Mouse (Mus musculus) monocyte, adult 59 days (primary cell): ENCODE results near the gene Ccm2. TPM values are rescaled to one million over a fixed set of nuclear protein-coding genes. Genes with fewer than 3 reads are reported as not detected.

Source experiments
- total RNA-seq, 2 experiments: library from RNA; stranded (reverse); gene quantifications; one replicate each; pipeline ENCODE4 v1.2.4; 2023

Ccm2 gene
- 100 to 1,000 TPM; 144 TPM for total RNA-seq

DNA sequence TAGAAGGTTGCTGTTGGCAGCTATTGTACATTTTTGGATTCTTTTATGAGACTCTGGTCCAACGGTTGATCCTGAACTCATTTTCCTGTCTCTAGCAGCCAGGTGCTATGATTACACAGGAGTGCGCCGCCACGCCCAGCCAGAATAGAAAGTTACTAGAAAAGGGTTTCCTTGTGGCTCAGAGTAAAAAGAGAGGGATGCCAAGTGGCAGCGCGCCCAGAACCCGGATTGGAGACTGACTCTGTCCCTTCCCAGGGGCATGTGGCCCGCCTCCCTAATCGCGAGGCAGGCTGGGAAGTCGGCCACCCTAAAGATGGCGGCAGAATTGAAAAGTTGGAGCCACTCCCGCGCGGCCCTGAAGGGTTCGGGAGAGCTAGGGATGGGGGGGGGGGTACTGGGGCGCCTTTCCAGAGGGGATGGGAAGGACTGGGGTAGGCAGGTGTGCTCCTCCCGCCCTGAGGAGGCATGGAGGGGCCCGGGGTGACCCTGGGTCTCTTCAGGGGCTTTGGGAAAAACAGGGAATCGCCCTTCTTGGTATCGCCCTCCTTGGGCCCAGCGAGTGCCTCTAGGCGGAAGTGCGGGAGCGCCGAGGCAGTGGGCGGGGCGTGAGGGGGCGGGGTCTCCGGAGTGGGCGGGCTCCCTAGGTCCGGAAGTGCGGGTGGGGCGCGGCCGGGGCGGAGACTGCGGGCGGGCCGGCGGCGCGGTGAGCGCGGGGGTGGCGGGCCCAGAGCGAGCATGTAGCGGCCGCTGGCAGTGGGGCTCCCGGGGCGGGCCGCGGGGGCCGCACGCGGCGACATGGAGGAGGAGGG, at the start of gene Ccm2:
Gene Ccm2 (plus strand): TSS at position 683 of the 809 bp plus-strand sequence.

DNA sequence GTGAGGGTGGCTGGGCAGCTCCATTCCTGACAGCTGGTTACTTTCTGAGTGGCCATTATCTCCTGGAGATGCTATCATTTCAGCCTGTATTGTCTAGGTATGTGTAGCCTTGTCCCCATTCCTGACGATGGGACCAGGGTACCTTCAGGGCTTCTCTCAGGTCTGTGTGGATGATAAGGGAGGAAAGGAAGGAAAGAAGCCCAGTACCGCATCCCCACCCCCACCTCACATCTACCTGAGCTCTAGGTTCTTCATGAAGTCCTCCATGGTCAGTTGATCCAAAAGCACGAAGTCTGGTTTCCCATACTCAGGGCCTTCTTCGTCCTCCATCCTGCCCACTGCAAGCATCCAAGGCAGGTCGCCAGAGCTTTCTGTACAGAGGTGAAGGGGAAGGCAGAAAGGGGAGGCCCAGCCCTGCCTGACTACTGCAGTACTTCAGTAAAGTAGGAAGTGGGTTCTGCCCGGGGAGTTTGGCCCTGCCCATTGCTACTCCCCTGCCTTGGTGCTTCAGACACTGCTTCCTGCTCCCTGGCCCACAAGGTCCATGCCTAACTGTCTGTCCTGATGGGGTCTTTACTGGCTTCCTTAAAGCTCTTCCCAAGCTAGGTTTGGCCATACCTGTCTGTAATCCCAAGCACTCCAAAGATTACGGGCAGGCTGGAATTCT, 26.0 kb upstream of the Ccm2 start, which contains the start of gene Myo1g:
Gene Myo1g (minus strand): TSS at position 459 of the 667 bp plus-strand sequence.

DNA sequence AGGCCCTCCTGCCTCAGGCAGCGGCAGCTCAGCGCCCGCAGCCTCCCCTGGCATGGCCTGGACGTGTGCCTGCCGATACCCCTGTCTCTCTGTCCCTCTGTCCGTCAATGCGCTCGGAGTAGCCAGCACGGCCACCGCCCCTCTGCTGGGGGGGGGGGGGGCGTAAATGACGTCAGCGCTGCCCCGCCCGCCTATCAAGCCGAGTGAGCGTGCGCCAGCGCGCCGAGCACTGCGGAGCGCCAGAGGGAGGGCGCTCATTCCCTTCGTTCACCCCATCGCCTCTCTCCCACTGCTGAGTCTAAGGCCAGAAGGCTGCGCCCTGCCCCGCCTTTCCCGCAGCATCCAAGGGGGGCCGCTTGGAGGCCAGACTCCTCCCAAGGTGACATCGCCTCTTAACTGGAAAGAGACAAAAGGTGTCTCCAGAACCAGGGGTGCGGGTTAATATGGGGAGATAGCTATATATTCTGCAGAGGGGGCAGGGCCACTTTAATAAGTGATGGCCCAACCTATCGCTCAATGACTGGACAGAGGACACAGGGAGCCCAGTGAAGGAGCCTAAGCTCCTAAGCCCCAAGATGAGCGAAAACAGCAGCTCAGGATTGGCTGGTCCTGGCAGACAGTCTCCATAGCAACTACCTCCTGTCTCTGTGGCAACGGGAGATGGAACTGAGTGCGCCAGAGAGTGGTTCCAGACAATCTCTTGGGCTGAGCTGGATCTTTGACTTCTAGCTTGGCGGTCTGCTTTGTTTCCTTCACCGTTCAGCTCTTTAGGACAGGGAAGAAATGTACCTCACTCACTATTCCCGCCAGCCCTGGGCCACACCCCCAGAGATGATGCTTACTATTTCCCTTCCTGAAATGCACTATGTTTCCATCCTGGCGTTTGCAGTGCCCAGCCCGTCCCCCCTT, 59.1 kb downstream of the Ccm2 start, which contains the start of gene Nacad:
Gene Nacad (minus strand): TSS at position 563 of the 909 bp plus-strand sequence.

DNA sequence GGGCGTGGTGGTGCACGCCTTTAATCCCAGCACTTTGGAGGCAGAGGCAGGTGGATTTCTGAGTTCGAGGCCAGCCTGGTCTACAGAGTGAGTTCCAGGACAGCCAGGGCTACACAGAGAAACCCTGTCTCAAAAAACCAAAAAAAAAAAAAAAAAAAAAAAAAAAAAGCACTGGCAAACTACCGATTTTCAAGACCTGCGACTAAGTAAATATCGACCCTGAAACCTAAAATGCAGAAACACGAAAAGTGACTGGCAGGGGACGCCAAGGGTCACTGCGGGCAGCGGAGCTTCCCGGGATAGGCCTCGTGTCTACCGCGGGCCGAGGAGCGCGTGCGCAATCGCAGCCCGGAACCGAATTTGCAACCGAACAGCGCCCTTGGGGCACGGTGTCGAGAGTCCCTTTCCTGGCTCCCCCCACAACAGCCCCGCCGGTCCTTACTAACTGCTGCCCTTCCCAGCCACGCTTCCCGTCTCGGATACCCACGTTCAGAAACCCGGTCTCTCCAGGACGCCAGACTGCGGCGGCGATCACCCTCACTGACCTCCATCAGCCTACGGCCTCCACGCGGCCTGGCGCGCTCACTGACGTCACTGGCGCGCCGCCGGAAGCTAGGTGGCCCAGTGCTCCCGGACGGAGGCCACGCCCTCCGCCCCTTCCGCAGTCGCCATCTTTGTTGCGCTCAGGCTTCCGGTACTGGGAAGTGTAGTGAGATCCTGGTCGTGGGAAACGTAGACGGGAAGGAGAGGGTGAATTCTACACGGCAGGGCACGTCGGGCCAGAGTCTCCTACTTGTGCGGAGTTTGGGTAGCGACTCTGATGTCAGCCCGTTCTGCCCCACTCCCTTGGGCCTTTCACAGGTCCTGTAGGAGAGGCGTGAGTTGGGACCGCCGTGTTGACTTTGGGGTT, 79.0 kb downstream of the Ccm2 start, which contains the start of gene Tbrg4:
Gene Tbrg4 (minus strand): TSS at position 590 of the 910 bp plus-strand sequence.

DNA sequence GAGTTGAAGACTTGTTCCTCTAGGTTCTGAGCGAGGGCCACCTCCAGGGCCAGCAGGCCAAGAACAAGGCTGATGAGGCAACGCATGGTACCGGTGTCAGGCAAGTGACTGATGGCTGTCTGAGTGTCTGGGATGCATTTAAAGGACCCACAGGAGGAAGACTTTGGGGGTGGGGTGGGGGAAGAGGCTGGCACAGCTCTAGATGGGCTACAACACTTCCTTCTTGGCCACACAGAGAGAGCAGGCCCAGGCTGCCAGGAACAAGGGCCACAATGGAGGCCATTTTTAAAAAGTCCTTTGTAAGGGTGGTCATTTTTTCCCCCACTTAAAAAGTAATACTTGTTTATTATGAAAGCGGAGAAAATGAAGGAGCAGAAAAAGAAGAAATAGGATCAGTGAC, 91.8 kb downstream of the Ccm2 start, which contains the start of gene Wap:
Gene Wap (minus strand): TSS at position 101 of the 400 bp plus-strand sequence.

Other genes starting within 250 kb of the Ccm2 start
- 100 to 1,000 TPM; 127 to 142 TPM for gene Zmiz2, start 157.8 kb upstream of the Ccm2 start, total RNA-seq
- gene Ppia, start 131.4 kb upstream of the Ccm2 start, total RNA-seq = 1,000 to 10,000 TPM in 1 of 2 experiments, 100 to 1,000 TPM in 1; 735 to 1,042 TPM
- 10 to 100 TPM; 29.2 to 34.9 TPM for gene H2afv, start 102.4 kb upstream of the Ccm2 start, total RNA-seq
- 10 to 100 TPM; 44.9 to 45.6 TPM for gene Purb, start 71.0 kb upstream of the Ccm2 start, total RNA-seq
- 100 to 1,000 TPM; 690 to 791 TPM for gene Myo1g, start 25.9 kb upstream of the Ccm2 start, total RNA-seq
- gene Nacad, start 59.2 kb downstream of the Ccm2 start, total RNA-seq = under 1 TPM; 0.55 to 0.66 TPM
- 10 to 100 TPM; 75.2 to 80.3 TPM for gene Tbrg4, start 79.2 kb downstream of the Ccm2 start, total RNA-seq
- not detected for gene Wap, start 91.8 kb downstream of the Ccm2 start, total RNA-seq
- gene Ramp3, start 111.6 kb downstream of the Ccm2 start, total RNA-seq = 1 to 10 TPM in 1 of 2 experiments, under 1 TPM in 1; 0.66 to 1.7 TPM